Mouse (Mus musculus): ENCODE results near the gene Mllt6. TPM values are rescaled to one million over a fixed set of nuclear protein-coding genes. Genes with fewer than 3 reads are reported as not detected.

The Mllt6 gene
- 2.2 and 2.3 TPM in 2 replicates for polyA plus RNA-seq (2015; fragmentation: Nextera tagmentation; extraction: Ambion mirVana)

DNA sequence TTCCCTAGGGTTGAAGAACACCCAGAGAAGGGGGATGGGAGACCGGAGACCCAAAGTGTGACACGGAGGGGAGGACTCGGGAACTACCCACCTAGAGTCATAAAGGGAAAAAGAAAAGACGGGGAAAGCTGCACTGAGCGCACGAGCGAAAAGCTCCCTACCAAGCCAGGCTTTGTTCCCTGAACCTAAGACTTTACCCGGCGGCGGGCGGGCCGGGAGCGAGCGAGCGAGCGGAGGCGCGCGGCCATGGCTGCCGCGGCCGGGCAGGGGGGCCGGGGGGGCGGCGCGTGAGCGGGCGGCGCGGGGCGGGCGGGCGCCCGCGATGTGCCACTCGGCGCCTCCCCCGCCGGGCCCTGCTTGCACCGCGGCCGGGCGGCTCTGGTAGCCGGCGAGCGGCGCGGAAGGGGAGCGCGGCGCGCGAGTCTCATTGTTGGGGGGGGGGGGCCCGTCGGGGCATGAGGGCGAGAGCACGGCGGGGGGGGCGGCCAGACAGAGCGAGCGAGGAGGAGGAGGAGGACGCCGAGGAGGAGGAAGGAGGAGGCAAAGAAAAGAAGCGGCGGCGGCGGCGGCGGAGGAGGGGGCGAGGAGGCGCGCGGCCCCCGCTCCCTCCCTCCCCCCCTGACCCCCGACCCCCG is at the start of gene Mllt6:
Mllt6 (plus strand) TSS at position 522 of the 635 bp plus-strand sequence.
- peaks cover 26% of the 10 kb centered on the region for H3K36me3 ChIP-seq
- peak within 1 kb of the TSS; percentile 89 for H3K27ac ChIP-seq
- peak within 1 kb of the TSS; percentile 86 for H3K9ac ChIP-seq
- peak; percentile 54 for ATAC-seq (replicated peaks; ENCODE audit: insufficient number of reproducible peaks, insufficient read depth, low FRiP score, low read depth)
- WGBS, result under 1% methylated on average over 31 of the region's 76 CpGs
- peak within 1 kb of the TSS; percentile 82 for H3K4me3 ChIP-seq
- H3K4me2 ChIP-seq, result peak within 1 kb of the TSS; percentile 73
- H3K27me3 ChIP-seq, result no peaks in the 10 kb centered on the region
- H3K9me3 ChIP-seq (replicated peaks), result no peaks in the 10 kb centered on the region
- H3K4me1 ChIP-seq (replicated peaks), result peaks cover 59% of the 10 kb centered on the region

DNA sequence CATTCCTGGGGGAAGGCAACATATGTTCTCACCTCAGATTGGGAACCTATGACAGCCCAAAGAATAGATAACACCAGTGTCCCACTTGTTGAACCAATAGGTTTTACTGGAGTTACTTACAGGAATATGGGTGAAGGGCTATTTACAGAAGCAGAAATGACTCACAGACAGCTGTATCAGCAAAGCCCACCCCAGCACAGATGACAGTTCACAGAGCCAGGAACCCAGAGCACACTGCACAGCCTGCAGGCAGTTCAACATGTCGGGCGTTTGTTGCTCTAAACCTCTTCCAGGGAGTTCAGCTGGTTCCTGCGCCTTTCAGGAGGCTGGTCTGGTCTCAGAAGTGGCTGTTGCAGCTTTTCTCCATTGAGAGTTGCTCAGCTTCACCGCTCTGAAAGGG is 47.9 kb upstream of the Mllt6 start:
- ATAC-seq (replicated peaks; ENCODE audit: insufficient number of reproducible peaks, insufficient read depth, low FRiP score, low read depth), result no peak
- WGBS, result 59% methylated on average over 4 of the region's 4 CpGs

GRCm38 (mm10) chr11:97618368-97618767 is 44.8 kb upstream of the Mllt6 start:
- Histone ChIP-seq H3K36me3 (no peaks in the 10 kb centered on the region), H3K4me2 (no peak overlapping the region), H3K4me3 (no peak overlapping the region), H3K4me1 (replicated peaks) (no peaks in the 10 kb centered on the region), H3K9ac (no peak overlapping the region), H3K9me3 (replicated peaks) (no peaks in the 10 kb centered on the region), H3K27me3 (peaks cover 38% of the 10 kb centered on the region), H3K27ac (no peak overlapping the region)
- no peak for ATAC-seq (replicated peaks; ENCODE audit: insufficient number of reproducible peaks, insufficient read depth, low FRiP score, low read depth)
- WGBS, result 49% methylated on average over 11 of the region's 11 CpGs

More for the DNA sequence above, 47.9 kb upstream of the Mllt6 start:
- Histone ChIP-seq H3K9me3 (replicated peaks) (no peaks in the 10 kb centered on the region), H3K4me1 (replicated peaks) (no peaks in the 10 kb centered on the region), H3K4me2 (no peak overlapping the region), H3K36me3 (no peaks in the 10 kb centered on the region), H3K27me3 (peaks cover 38% of the 10 kb centered on the region), H3K4me3 (no peak overlapping the region), H3K9ac (no peak overlapping the region), H3K27ac (no peak overlapping the region)

- Histone ChIP-seq H3K4me2 (no peak overlapping the region), H3K4me3 (no peak overlapping the region), H3K36me3 (no peaks in the 10 kb centered on the region), H3K27me3 (peaks cover 49% of the 10 kb centered on the region), H3K27ac (no peak overlapping the region), H3K9me3 (replicated peaks) (no peaks in the 10 kb centered on the region), H3K9ac (no peak overlapping the region), H3K4me1 (replicated peaks) (no peaks in the 10 kb centered on the region)
- 62% methylated on average over 5 of the region's 5 CpGs for WGBS
- 0 out of 2 replicates have a peak, but pooled peaks have one; percentile 47 for ATAC-seq (replicated peaks; ENCODE audit: insufficient number of reproducible peaks, insufficient read depth, low FRiP score, low read depth)
Measured at GRCm38 (mm10) chr11:97619391-97619795, 43.8 kb upstream of the Mllt6 start.

DNA sequence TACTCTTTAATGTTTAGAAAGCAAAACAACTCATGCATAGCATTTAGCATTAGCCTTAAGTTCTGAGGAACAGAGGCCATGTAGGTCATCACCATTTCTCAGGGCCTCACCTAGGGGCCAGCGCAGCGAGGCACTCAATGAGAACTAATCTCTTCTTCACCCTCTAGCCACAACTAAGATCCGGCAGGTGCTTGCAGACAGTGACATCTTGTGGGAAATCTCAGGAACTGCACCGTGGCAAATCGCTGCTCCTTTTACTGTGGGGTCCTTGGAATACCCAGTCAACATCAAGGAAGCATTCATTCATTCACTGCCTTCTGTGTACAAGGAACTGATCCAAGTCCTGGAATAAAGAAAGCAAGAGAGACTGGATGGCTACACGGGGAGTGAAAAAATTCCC is 40.8 kb upstream of the Mllt6 start:
- 4% methylated on average over 6 of the region's 6 CpGs for WGBS
- no peak overlapping the region for H3K27ac ChIP-seq
- H3K9me3 ChIP-seq (replicated peaks), result no peaks in the 10 kb centered on the region
- peaks cover 64% of the 10 kb centered on the region for H3K27me3 ChIP-seq
- no peak for ATAC-seq (replicated peaks; ENCODE audit: insufficient number of reproducible peaks, insufficient read depth, low FRiP score, low read depth)
- no peak overlapping the region for H3K9ac ChIP-seq
- H3K36me3 ChIP-seq, result no peaks in the 10 kb centered on the region
- H3K4me3 ChIP-seq, result no peak overlapping the region
- no peak overlapping the region for H3K4me2 ChIP-seq
- no peaks in the 10 kb centered on the region; the same call in 1 of the 2 replicates for H3K4me1 ChIP-seq (replicated peaks)

DNA sequence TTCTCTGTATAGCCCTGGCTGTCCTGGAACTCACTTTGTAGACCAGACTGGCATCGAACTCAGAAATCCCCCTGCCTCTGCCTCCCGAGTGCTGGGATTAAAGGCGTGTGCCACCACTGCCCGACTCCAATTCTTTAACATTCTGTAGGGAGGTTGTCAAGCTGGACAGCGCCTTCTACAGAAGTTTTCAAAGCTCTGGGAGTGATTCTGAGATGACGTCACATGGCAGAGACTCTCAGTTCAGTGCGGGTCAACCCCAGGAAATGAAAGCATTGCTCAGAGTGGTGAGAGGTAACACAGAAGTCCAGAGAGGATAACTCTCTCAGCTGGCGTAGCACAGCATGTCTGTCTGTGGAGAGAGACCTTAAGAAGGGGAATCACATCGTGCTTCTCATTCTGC is 40.0 kb upstream of the Mllt6 start:
- H3K9me3 ChIP-seq (replicated peaks), result no peaks in the 10 kb centered on the region
- no peak for ATAC-seq (replicated peaks; ENCODE audit: insufficient number of reproducible peaks, insufficient read depth, low FRiP score, low read depth)
- no peak overlapping the region for H3K4me2 ChIP-seq
- no peaks in the 10 kb centered on the region for H3K36me3 ChIP-seq
- H3K27me3 ChIP-seq, result peaks cover 64% of the 10 kb centered on the region
- no peak overlapping the region for H3K9ac ChIP-seq
- no peak overlapping the region for H3K4me3 ChIP-seq
- WGBS, result 54% methylated on average over 9 of the region's 9 CpGs
- H3K27ac ChIP-seq, result no peak overlapping the region
- peaks cover 6% of the 10 kb centered on the region for H3K4me1 ChIP-seq (replicated peaks)

DNA sequence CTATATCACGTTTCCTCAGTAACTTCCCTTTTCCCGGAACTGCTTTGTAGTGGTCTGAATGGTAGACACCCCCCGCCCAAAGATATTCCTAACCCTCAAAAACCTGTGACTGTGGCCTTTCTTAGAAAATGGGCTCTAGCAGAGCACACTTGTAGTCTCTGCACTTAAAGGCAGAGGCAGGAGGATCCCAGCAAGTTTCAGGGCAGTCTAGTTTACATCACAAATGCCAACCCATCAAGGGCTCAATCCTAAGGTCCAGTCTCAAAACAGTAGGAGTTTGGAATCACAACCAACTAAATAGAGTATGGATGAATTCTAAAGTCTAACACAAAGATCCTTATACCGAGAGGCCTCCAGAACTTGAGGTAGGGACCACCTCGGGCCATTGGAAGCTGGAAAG is 37.7 kb upstream of the Mllt6 start:
- Histone ChIP-seq H3K9me3 (replicated peaks) (no peaks in the 10 kb centered on the region), H3K4me1 (replicated peaks) (peaks cover 28% of the 10 kb centered on the region), H3K27ac (no peak overlapping the region), H3K27me3 (peaks cover 79% of the 10 kb centered on the region), H3K36me3 (no peaks in the 10 kb centered on the region), H3K4me3 (no peak overlapping the region), H3K9ac (no peak overlapping the region), H3K4me2 (no peak overlapping the region)
- WGBS, result 65% methylated on average over 5 of the region's 5 CpGs
- ATAC-seq (replicated peaks; ENCODE audit: insufficient number of reproducible peaks, insufficient read depth, low FRiP score, low read depth), result no peak

GRCm38 (mm10) chr11:97626431-97626830 is 36.8 kb upstream of the Mllt6 start:
- Histone ChIP-seq H3K4me3 (no peak overlapping the region), H3K27ac (no peak overlapping the region), H3K36me3 (no peaks in the 10 kb centered on the region), H3K27me3 (peaks cover 88% of the 10 kb centered on the region), H3K9me3 (replicated peaks) (no peaks in the 10 kb centered on the region), H3K4me2 (no peak overlapping the region), H3K4me1 (replicated peaks) (peaks cover 30% of the 10 kb centered on the region), H3K9ac (no peak overlapping the region)
- 15% methylated on average over 13 of the region's 13 CpGs for WGBS
- no peak for ATAC-seq (replicated peaks; ENCODE audit: insufficient number of reproducible peaks, insufficient read depth, low FRiP score, low read depth)

DNA sequence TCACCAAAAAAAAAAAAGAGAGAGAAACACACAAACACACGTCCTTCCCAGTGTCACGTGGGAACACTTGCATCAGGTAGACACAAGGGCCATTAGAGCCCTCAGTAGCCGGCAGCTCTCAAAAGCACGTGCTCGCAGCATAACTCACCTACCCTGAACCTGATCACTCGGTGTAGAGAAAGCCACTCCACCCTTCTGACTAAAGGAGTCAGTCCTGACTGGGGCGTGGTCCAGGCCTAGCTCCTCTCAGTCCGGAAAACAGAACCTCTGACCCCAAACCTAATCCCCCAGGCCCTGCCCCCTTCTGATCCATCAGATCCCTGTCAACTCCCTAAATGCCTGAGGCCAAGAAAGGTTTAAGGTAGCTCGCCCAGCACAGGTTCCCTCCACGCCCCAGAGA is 36.4 kb upstream of the Mllt6 start:
- H3K4me3 ChIP-seq, result no peak overlapping the region
- peaks cover 30% of the 10 kb centered on the region for H3K4me1 ChIP-seq (replicated peaks)
- no peak overlapping the region for H3K27ac ChIP-seq
- no peaks in the 10 kb centered on the region for H3K9me3 ChIP-seq (replicated peaks)
- WGBS, result 23% methylated on average over 10 of the region's 10 CpGs
- no peak overlapping the region for H3K4me2 ChIP-seq
- H3K36me3 ChIP-seq, result no peaks in the 10 kb centered on the region
- no peak for ATAC-seq (replicated peaks; ENCODE audit: insufficient number of reproducible peaks, insufficient read depth, low FRiP score, low read depth)
- no peak overlapping the region for H3K9ac ChIP-seq
- H3K27me3 ChIP-seq, result peaks cover 92% of the 10 kb centered on the region

DNA sequence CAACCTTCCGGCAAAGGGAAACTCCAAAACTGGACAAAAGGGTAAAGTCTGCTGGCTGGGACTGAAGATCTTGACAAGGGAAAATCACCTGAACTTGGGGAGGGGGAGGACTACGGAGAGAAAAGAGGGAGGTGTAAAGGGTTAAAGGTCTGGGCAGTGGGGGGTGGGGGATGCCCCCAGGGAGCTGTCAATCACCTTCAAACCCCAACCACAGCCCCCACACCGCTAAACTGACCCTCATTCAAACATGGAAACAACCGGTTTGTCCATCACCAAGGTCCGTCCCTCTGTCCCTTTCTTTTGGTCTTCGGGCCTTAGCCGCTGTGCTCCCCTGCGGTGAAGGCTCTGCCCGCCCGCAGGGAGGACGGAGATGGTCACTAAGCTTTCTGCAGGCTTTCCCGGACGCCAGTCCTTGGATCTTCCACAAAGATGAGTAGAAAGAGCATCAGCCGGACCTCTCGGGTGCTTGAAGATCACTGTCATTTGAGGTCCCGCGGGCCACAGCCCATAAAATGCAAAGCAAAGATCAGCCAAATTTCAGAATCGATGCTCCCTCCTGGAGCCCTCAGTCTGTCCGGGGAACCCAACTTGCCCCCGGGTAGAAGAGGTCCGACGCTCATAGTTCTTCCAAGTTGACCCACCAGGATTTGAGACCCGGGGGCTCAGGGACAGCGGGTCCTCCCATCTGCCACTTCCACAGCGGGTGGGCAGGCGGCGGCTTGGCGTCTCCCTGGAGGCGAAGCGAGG is 35.5 kb upstream of the Mllt6 start:
- Histone ChIP-seq H3K4me3 (peak overlapping the region; percentile 73), H3K9ac (0 out of 2 replicates have a peak overlapping the region, but pooled peaks have one; percentile 70), H3K4me2 (peak overlapping the region; percentile 97), H3K36me3 (no peaks in the 10 kb centered on the region), H3K9me3 (replicated peaks) (no peaks in the 10 kb centered on the region), H3K4me1 (replicated peaks) (peaks cover 30% of the 10 kb centered on the region), H3K27ac (no peak overlapping the region), H3K27me3 (peaks cover 91% of the 10 kb centered on the region)
- ATAC-seq (replicated peaks; ENCODE audit: insufficient number of reproducible peaks, insufficient read depth, low FRiP score, low read depth), result no peak
- WGBS, result 7% methylated on average over 30 of the region's 30 CpGs

- Histone ChIP-seq H3K27me3 (peaks cover 86% of the 10 kb centered on the region), H3K4me2 (peak overlapping the region; percentile 97), H3K9ac (0 out of 2 replicates have a peak overlapping the region, but pooled peaks have one; percentile 70), H3K27ac (no peak overlapping the region), H3K9me3 (replicated peaks) (no peaks in the 10 kb centered on the region), H3K4me1 (replicated peaks) (peaks cover 30% of the 10 kb centered on the region), H3K4me3 (peak overlapping the region; percentile 73), H3K36me3 (no peaks in the 10 kb centered on the region)
- WGBS, result under 1% methylated on average over 28 of the region's 28 CpGs
- no peak for ATAC-seq (replicated peaks; ENCODE audit: insufficient number of reproducible peaks, insufficient read depth, low FRiP score, low read depth)
Measured at GRCm38 (mm10) chr11:97628303-97628567, 35.0 kb upstream of the Mllt6 start.

All from heart, embryonic 15.5 days (tissue).